Mouse (Mus musculus) C2C12 (cell line): ENCODE results near the gene Cct3. TPM values are rescaled to one million over a fixed set of nuclear protein-coding genes. Genes with fewer than 3 reads are reported as not detected.
A peak's percentile ranks its signal among the peaks of the same experiment; 100 is the strongest.

Experiments used
- H3K27me3 ChIP-seq: one replicate; pipeline ENCODE4 v1.6.1; 2011; ENCODE audit not compliant: control insufficient read depth, insufficient read depth, insufficient read length
- H3K36me3 ChIP-seq: one replicate; pipeline ENCODE4 v1.6.1; 2011; ENCODE audit not compliant: control insufficient read depth, insufficient read depth
- H3K4me3 ChIP-seq: one replicate; pipeline ENCODE4 v1.5.1; 2011; ENCODE audit warnings: mild to moderate bottlenecking, control low read depth; ENCODE audit not compliant: poor library complexity, insufficient read depth, severe bottlenecking
- H3K79me2 ChIP-seq: one replicate; pipeline ENCODE4 v1.6.1; 2011; ENCODE audit not compliant: control insufficient read depth, insufficient read depth
- H3K79me3 ChIP-seq: one replicate; pipeline ENCODE4 v1.6.1; 2011; ENCODE audit warnings: low read depth, control low read depth
- H3ac ChIP-seq: one replicate; pipeline ENCODE3; 2011; ENCODE audit warnings: low read depth; ENCODE audit not compliant: control insufficient read depth, insufficient read length
- CEBPB ChIP-seq: IDR thresholded peaks from one replicate; pipeline ENCODE4 v1.6.1; 2011; ENCODE audit warnings: low read depth, mild to moderate bottlenecking, control low read depth, moderate library complexity
- CTCF ChIP-seq: IDR thresholded peaks from one replicate; pipeline ENCODE4 v1.5.1; 2011; ENCODE audit not compliant: control insufficient read depth, insufficient read depth, insufficient read length
- FOSL1 ChIP-seq: IDR thresholded peaks from one replicate; pipeline ENCODE4 v1.8.0; 2011; ENCODE audit warnings: mild to moderate bottlenecking, low read length; ENCODE audit not compliant: poor library complexity, insufficient read depth, severe bottlenecking
- MAX ChIP-seq: IDR thresholded peaks from one replicate; pipeline ENCODE4 v1.6.1; 2011; ENCODE audit warnings: mild to moderate bottlenecking, control low read depth
- MYOD1 ChIP-seq: IDR thresholded peaks from one replicate; pipeline ENCODE4 v1.6.1; 2011; ENCODE audit warnings: low read depth; ENCODE audit not compliant: control insufficient read depth, insufficient read length
- MYOG ChIP-seq: IDR thresholded peaks from one replicate; pipeline ENCODE4 v1.6.1; 2011; ENCODE audit not compliant: control insufficient read depth, insufficient read length; ENCODE audit errors: extremely low read depth
- USF1 ChIP-seq: IDR thresholded peaks from one replicate; pipeline ENCODE4 v1.6.1; 2011; ENCODE audit warnings: low read depth, mild to moderate bottlenecking, control low read depth, moderate library complexity
- long read RNA-seq, 2 experiments: library from polyadenylated mRNA; unstranded; transcript quantifications; one replicate each; pipeline ENCODE4 v2.0.0; 2019 to 2020
- polyA plus RNA-seq: library from polyadenylated mRNA; unstranded; fragments of >200 nt; fragmentation: generic; extraction: Trizol; gene quantifications from one replicate; pipeline ENCODE4 v1.2.1, GENCODE M21; 2012; ENCODE audit warnings: missing spikeins

The Cct3 gene
- polyA plus RNA-seq: 628 TPM
- long read RNA-seq, experiment 1, transcript Cct3-203 (2 exons, 472 nt): minor isoform, 10 of 330 reads
- long read RNA-seq, experiment 1, transcript Cct3-201 (14 exons, 1,977 nt): major isoform, 262 of 330 reads
- long read RNA-seq, experiment 1, partial matches to known transcripts: 37 of 330 reads
- long read RNA-seq, experiment 1, other reads (novel, unspliced or antisense): 19 of 330 reads
- long read RNA-seq, experiment 2, transcript Cct3-208 (13 exons, 1,943 nt): minor isoform, 5 of 3,810 reads
- long read RNA-seq, experiment 2, transcript Cct3-201 (14 exons, 1,977 nt): major isoform, 3,693 of 3,810 reads
- long read RNA-seq, experiment 2, partial matches to known transcripts: 36 of 3,810 reads
- long read RNA-seq, experiment 2, other reads (novel, unspliced or antisense): 73 of 3,810 reads

- peak; percentile 88 for TF ChIP-seq MAX
- no peak for TF ChIP-seq MYOG
- peaks cover 35% of the 10 kb centered on the region for H3K36me3 ChIP-seq
- H3K4me3 ChIP-seq: peak within 1 kb of the TSS; percentile 78
- no peaks in the 10 kb centered on the region for H3K27me3 ChIP-seq
- peak within 1 kb of the TSS; percentile 90 for H3ac ChIP-seq
- H3K79me3 ChIP-seq: peaks cover 45% of the 10 kb centered on the region
- H3K79me2 ChIP-seq: peaks cover 48% of the 10 kb centered on the region
Observed at GRCm38 (mm10) chr3:88296561-88297318, at the start of gene Cct3, which contains the start of gene Tsacc. Gene Cct3 (plus strand): TSS chr3:88297116. Gene Tsacc (minus strand): TSS chr3:88296999.

GRCm38 (mm10) chr3:88247666-88248065, 49.2 kb upstream of the Cct3 start:
- peaks cover 39% of the 10 kb centered on the region for H3K27me3 ChIP-seq
- no peak overlapping the region for H3ac ChIP-seq
- no peaks in the 10 kb centered on the region for H3K79me3 ChIP-seq
- no peaks in the 10 kb centered on the region for H3K36me3 ChIP-seq
- H3K4me3 ChIP-seq: no peak overlapping the region
- TF ChIP-seq FOSL1: no peak
- no peak for TF ChIP-seq CEBPB
- TF ChIP-seq MYOG: no peak
- no peak for TF ChIP-seq MAX
- TF ChIP-seq USF1: no peak
- no peak for TF ChIP-seq CTCF
- TF ChIP-seq MYOD1: no peak
- no peaks in the 10 kb centered on the region for H3K79me2 ChIP-seq

GRCm38 (mm10) chr3:88248406-88248805, 48.5 kb upstream of the Cct3 start:
- Histone ChIP-seq H3K27me3 (peaks cover 46% of the 10 kb centered on the region), H3K79me3 (no peaks in the 10 kb centered on the region), H3K36me3 (no peaks in the 10 kb centered on the region), H3K79me2 (no peaks in the 10 kb centered on the region), H3K4me3 (no peak overlapping the region), H3ac (no peak overlapping the region)
- TF ChIP-seq FOSL1 (no peak), MAX (no peak), CTCF (no peak), MYOG (no peak), MYOD1 (no peak), USF1 (no peak), CEBPB (no peak)

- TF ChIP-seq MYOD1 (no peak), CTCF (no peak), FOSL1 (no peak), USF1 (no peak), CEBPB (no peak), MAX (no peak), MYOG (no peak)
- Histone ChIP-seq H3K27me3 (peaks cover 63% of the 10 kb centered on the region), H3K79me2 (no peaks in the 10 kb centered on the region), H3ac (no peak overlapping the region), H3K4me3 (no peak overlapping the region), H3K36me3 (no peaks in the 10 kb centered on the region), H3K79me3 (no peaks in the 10 kb centered on the region)
Observed at GRCm38 (mm10) chr3:88252739-88253138, 44.2 kb upstream of the Cct3 start.

GRCm38 (mm10) chr3:88254268-88254926, 42.5 kb upstream of the Cct3 start, which contains the start of gene Rhbg:
Gene Rhbg (minus strand): TSS chr3:88254709.
- Histone ChIP-seq H3K27me3 (peaks cover 63% of the 10 kb centered on the region), H3K79me3 (no peaks in the 10 kb centered on the region), H3K79me2 (no peaks in the 10 kb centered on the region), H3K4me3 (no peak within 1 kb of the TSS), H3K36me3 (no peaks in the 10 kb centered on the region), H3ac (peak within 1 kb of the TSS; percentile 2)
- no peak for TF ChIP-seq MAX
- no peak for TF ChIP-seq MYOG
